Comparison of ENCODE assay signal across 8 mouse cellular contexts in the genomic region with DNA sequence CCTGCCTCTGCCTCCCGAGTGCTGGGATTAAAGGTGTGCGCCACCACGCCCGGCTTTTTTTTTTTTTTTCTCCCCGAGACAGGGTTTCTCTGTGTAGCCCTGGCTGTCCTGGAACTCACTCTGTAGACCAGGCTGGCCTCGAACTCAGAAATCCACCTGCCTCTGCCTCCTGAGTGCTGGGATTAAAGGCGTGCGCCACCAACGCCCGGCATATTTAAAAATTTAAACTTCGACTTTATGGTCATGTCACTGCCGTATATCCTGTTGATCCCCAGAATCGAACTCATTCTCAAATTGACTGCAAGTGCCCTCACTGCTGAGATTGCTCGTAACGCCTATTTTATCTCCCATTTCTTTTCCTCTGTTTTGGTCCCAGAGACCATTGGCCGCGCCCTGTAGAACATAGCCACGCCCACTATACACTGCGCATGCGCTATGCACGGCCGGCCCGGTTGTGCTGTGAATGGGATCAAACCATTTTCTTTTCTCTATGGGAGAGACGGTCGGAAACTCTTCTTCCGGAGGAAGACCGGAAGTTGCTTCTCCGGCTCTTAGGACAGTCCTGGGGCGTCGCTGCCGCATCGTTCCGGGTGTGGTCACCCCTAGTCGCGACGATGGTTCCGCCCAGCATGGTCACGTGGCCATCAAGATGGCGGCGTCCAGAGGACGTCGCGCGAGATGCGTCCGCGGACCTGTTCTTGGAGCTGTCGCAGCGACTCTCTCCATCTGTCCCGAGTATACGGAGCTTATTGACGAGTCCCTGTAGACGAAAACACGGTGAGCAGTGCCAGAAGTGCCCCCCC. TPM values are rescaled to one million over a fixed set of nuclear protein-coding genes. Genes with fewer than 3 reads are reported as not detected.
A peak's percentile ranks its signal among the peaks of the same experiment; 100 is the strongest.
DNase-seq lines count a peak whose midpoint lies in the region; ATAC-seq and TF ChIP-seq lines count a peak whose summit lies in the region.

A gene (plus strand): TSS at position 627 of the 803 bp plus-strand sequence.
A gene (plus strand): TSS at position 665 of the 803 bp plus-strand sequence.

- in situ Hi-C loops in CH12.LX (cut with MboI; ENCODE audit: low pct_ligation_motif_present, low pct_unique_long_range_greater_than_20kb, low sequenced_read_pairs) = loop anchor here (5.0 kb wide), 1 partner anchor 148 kb away; no protein-coding TSS in a partner anchor

- ATAC-seq in forebrain, embryonic 11.5 days (replicated peaks; ENCODE audit: low FRiP score) = peak; percentile 95
- peak; percentile 92 for ATAC-seq in heart, embryonic 16.5 days (replicated peaks; ENCODE audit: extremely low read depth, insufficient read depth, low FRiP score)
- peak; percentile 73 for ATAC-seq in liver, embryonic 15.5 days (ENCODE audit: insufficient read depth)
- ATAC-seq in neural tube, embryonic 12.5 days (ENCODE audit: low FRiP score, low read depth) = peak; percentile 94

- peaks cover 19% of the 10 kb centered on the region for H3K79me2 ChIP-seq in CH12.LX (replicated peaks; ENCODE audit: control insufficient read depth, extremely low read depth, insufficient read depth, poor library complexity, severe bottlenecking)

- peak within 1 kb of the TSS; percentile 84 for H3K9ac ChIP-seq in CH12.LX (ENCODE audit: insufficient read depth, low read depth)
- H3K9ac ChIP-seq in forebrain, embryonic 11.5 days (ENCODE audit: low read length) = peak within 1 kb of the TSS; percentile 79
- peak within 1 kb of the TSS; percentile 82 for H3K9ac ChIP-seq in heart, embryonic 16.5 days (ENCODE audit: low read length)
- H3K9ac ChIP-seq in liver, embryonic 15.5 days = peak within 1 kb of the TSS; percentile 75
- H3K9ac ChIP-seq in neural tube, embryonic 12.5 days = peak within 1 kb of the TSS; percentile 73

- peak; percentile 98 for TF ChIP-seq POLR2A in CH12.LX (IDR thresholded peaks at IDR 0.05; ENCODE audit: low read depth, low read length)

- no peak for TF ChIP-seq RAD21 in CH12.LX (IDR thresholded peaks at IDR 0.05; ENCODE audit: low read depth, low read length)

- peak within 1 kb of the TSS; percentile 64 for H3K4me2 ChIP-seq in CH12.LX (ENCODE audit: insufficient read depth, low read depth, poor library complexity, severe bottlenecking)
- H3K4me2 ChIP-seq in forebrain, embryonic 11.5 days (ENCODE audit: low read depth, low read length, severe bottlenecking) = peak within 1 kb of the TSS; percentile 94
- H3K4me2 ChIP-seq in heart, embryonic 16.5 days (ENCODE audit: low read depth, low read length) = peak within 1 kb of the TSS; percentile 69
- H3K4me2 ChIP-seq in liver, embryonic 15.5 days = peak within 1 kb of the TSS; percentile 91
- peak within 1 kb of the TSS; percentile 95 for H3K4me2 ChIP-seq in neural tube, embryonic 12.5 days (replicated peaks)

- H3K4me3 ChIP-seq in CH12.LX (replicated peaks in 1 of 3; ENCODE audit: low read depth in 2 of 3, low read length in 2 of 3, poor library complexity in 1 of 3) = peak within 1 kb of the TSS; percentile 82 to 96 (median 87)
- H3K4me3 ChIP-seq in forebrain, embryonic 11.5 days (ENCODE audit: low read depth, low read length) = peak within 1 kb of the TSS; percentile 90
- H3K4me3 ChIP-seq in heart, embryonic 16.5 days (ENCODE audit: low read length) = peak within 1 kb of the TSS; percentile 82
- peak within 1 kb of the TSS; percentile 76 for H3K4me3 ChIP-seq in liver, embryonic 15.5 days (replicated peaks)
- peak within 1 kb of the TSS; percentile 74 for H3K4me3 ChIP-seq in neural tube, embryonic 12.5 days

- H3K36me3 ChIP-seq in CH12.LX (replicated peaks in 1 of 2; ENCODE audit: control insufficient read depth in 1 of 2, insufficient read depth in 1 of 2, low read length in 1 of 2) = peaks cover 33 to 35% of the 10 kb centered on the region in 2 experiments
- peaks cover 2% of the 10 kb centered on the region; the same call in 1 of the 2 replicates for H3K36me3 ChIP-seq in forebrain, embryonic 11.5 days (ENCODE audit: control insufficient read depth, insufficient read depth, low read length)
- peaks cover 25% of the 10 kb centered on the region for H3K36me3 ChIP-seq in heart, embryonic 16.5 days (ENCODE audit: control insufficient read depth, insufficient read depth)
- H3K36me3 ChIP-seq in liver, embryonic 15.5 days (replicated peaks) = peaks cover 29% of the 10 kb centered on the region
- peaks cover 30% of the 10 kb centered on the region for H3K36me3 ChIP-seq in neural tube, embryonic 12.5 days

- H3K27ac ChIP-seq in CH12.LX (ENCODE audit: insufficient read depth, low read depth) = peak within 1 kb of the TSS; percentile 49; the same call in 1 of the 2 replicates
- H3K27ac ChIP-seq in forebrain, embryonic 11.5 days (ENCODE audit: low read depth, low read length) = peak within 1 kb of the TSS; percentile 64
- H3K27ac ChIP-seq in heart, embryonic 16.5 days (ENCODE audit: low read length) = peak within 1 kb of the TSS; percentile 83
- peak within 1 kb of the TSS; percentile 99 for H3K27ac ChIP-seq in liver, embryonic 15.5 days (replicated peaks)
- peak within 1 kb of the TSS; percentile 51; the same call in 1 of the 2 replicates for H3K27ac ChIP-seq in neural tube, embryonic 12.5 days

- no peak for TF ChIP-seq CTCF in CH12.LX (conservative IDR thresholded peaks at IDR 0.05 in 1 of 2, IDR thresholded peaks at IDR 0.05 in 1 of 2; ENCODE audit: low read depth in 2 of 2, low read length in 2 of 2)

- DNase-seq in CH12.LX (ENCODE audit: extremely low read depth) = peak; percentile 99
- peak; percentile 98 for DNase-seq in c-Kit-positive CD71-positive TER-119-negative erythroid progenitor cells, embryonic 14.5 days (ENCODE audit: low read depth)
- DNase-seq in forebrain, embryonic 11.5 days (ENCODE audit: low spot score) = peak; percentile 97
- peak; percentile 99 to 100 for DNase-seq in kidney, postnatal 36 days
- DNase-seq in telencephalon, adult 2 months (ENCODE audit: low read depth, low spot score) = peak; percentile 99

- peaks cover 6 to 23% of the 10 kb centered on the region in 2 experiments for H3K4me1 ChIP-seq in CH12.LX (ENCODE audit: control insufficient read depth in 1 of 2, insufficient read depth in 2 of 2)
- H3K4me1 ChIP-seq in forebrain, embryonic 11.5 days (replicated peaks; ENCODE audit: control insufficient read depth, insufficient read depth, low read length) = peaks cover 7% of the 10 kb centered on the region
- peaks cover 18% of the 10 kb centered on the region for H3K4me1 ChIP-seq in heart, embryonic 16.5 days (ENCODE audit: control insufficient read depth, insufficient read depth, low read length)
- H3K4me1 ChIP-seq in liver, embryonic 15.5 days (replicated peaks) = peaks cover 82% of the 10 kb centered on the region
- peaks cover 16% of the 10 kb centered on the region for H3K4me1 ChIP-seq in neural tube, embryonic 12.5 days

- dilution Hi-C loops in CH12.LX (cut with MboI; ENCODE audit: extremely low pct_ligation_motif_present, extremely low pct_unique_long_range_greater_than_20kb, low sequenced_read_pairs) = no loop called here

- no peaks in the 10 kb centered on the region for H3K9me3 ChIP-seq in CH12.LX (replicated peaks; ENCODE audit: low read length)
- H3K9me3 ChIP-seq in forebrain, embryonic 11.5 days (ENCODE audit: control insufficient read depth, low read length) = no peaks in the 10 kb centered on the region
- no peaks in the 10 kb centered on the region for H3K9me3 ChIP-seq in heart, embryonic 16.5 days (replicated peaks; ENCODE audit: control insufficient read depth, low read length)
- H3K9me3 ChIP-seq in liver, embryonic 15.5 days (replicated peaks) = no peaks in the 10 kb centered on the region
- H3K9me3 ChIP-seq in neural tube, embryonic 12.5 days = no peaks in the 10 kb centered on the region

- no peak for TF ChIP-seq EP300 in CH12.LX (IDR thresholded peaks at IDR 0.05; ENCODE audit: low read length)

- WGBS in forebrain, embryonic 11.5 days = 5% methylated on average over 50 of the region's 54 CpGs
- WGBS in heart, embryonic 16.5 days = 4% methylated on average over 51 of the region's 54 CpGs
- WGBS in liver, embryonic 15.5 days (ENCODE audit: insufficient replicate concordance) = 7% methylated on average over 54 of the region's 54 CpGs
- 10% methylated on average over 54 of the region's 54 CpGs for WGBS in neural tube, embryonic 12.5 days

- H3K27me3 ChIP-seq in CH12.LX (replicated peaks) = no peaks in the 10 kb centered on the region
- H3K27me3 ChIP-seq in forebrain, embryonic 11.5 days (ENCODE audit: control insufficient read depth, insufficient read depth, low read length) = no peaks in the 10 kb centered on the region
- H3K27me3 ChIP-seq in heart, embryonic 16.5 days (ENCODE audit: control insufficient read depth, insufficient read depth, low read length) = no peaks in the 10 kb centered on the region
- no peaks in the 10 kb centered on the region for H3K27me3 ChIP-seq in liver, embryonic 15.5 days
- no peaks in the 10 kb centered on the region for H3K27me3 ChIP-seq in neural tube, embryonic 12.5 days (replicated peaks)

TF ChIP-seq in CH12.LX, 34 proteins besides CTCF, POLR2A, EP300 and RAD21 (continues in another document):
- TF ChIP-seq MEF2A (IDR thresholded peaks at IDR 0.05; ENCODE audit: borderline replicate concordance, low read depth, low read length) (peak; percentile 34; the same call in 1 of the 2 replicates), ELF1 (IDR thresholded peaks at IDR 0.05; ENCODE audit: low read depth, low read length) (peak; percentile 95), NRF1 (IDR thresholded peaks at IDR 0.05; ENCODE audit: low read depth, low read length) (peak; percentile 100), MAZ (IDR thresholded peaks at IDR 0.05; ENCODE audit: low read depth, low read length) (no peak), JUND (conservative IDR thresholded peaks at IDR 0.05; ENCODE audit: low read depth, low read length) (no peak), IRF4 (IDR thresholded peaks at IDR 0.05; ENCODE audit: low read depth, low read length) (0 out of 2 replicates have a peak, but pooled peaks have one; percentile 52)

RNA-seq across cellular contexts. Expression of the first gene that starts in this region (rescaled TPM):
- total RNA-seq in CH12.LX (2012; rRNA removed) (131 and 143 TPM in 2 replicates), CH12.LX (2014; rRNA removed) (81.7 and 83.0 TPM in 2 replicates)
- polyA plus RNA-seq in CH12.LX (2012; ENCODE audit: insufficient read length, low read depth) = 78.2 and 93.5 TPM in 2 replicates
- 61.0 and 66.3 TPM in 2 replicates for polyA plus RNA-seq in forebrain, embryonic 11.5 days (2014; fragmentation: Nextera tagmentation; extraction: Ambion mirVana)
- 83.4 and 86.2 TPM in 2 replicates for polyA plus RNA-seq in heart, embryonic 16.5 days (2015; fragmentation: Nextera tagmentation; extraction: Ambion mirVana)
- polyA plus RNA-seq in liver, embryonic 15.5 days (2015; fragmentation: Nextera tagmentation; extraction: Ambion mirVana) = 50.9 and 56.2 TPM in 2 replicates
- 75.6 and 77.9 TPM in 2 replicates for polyA plus RNA-seq in neural tube, embryonic 12.5 days (2016; fragmentation: Nextera tagmentation; extraction: Ambion mirVana)

RNA-seq across cellular contexts. Expression of the second gene that starts in this region (rescaled TPM):
- total RNA-seq in CH12.LX (2012; rRNA removed) = 1.2 and 1.5 TPM in 2 replicates
- 0.96 and 1.0 TPM in 2 replicates for total RNA-seq in CH12.LX (2014; rRNA removed)
- 3.2 and 3.4 TPM in 2 replicates for polyA plus RNA-seq in CH12.LX (2012; ENCODE audit: insufficient read length, low read depth)
- 3.0 and 3.5 TPM in 2 replicates for polyA plus RNA-seq in forebrain, embryonic 11.5 days (2014; fragmentation: Nextera tagmentation; extraction: Ambion mirVana)
- 2.1 and 2.6 TPM in 2 replicates for polyA plus RNA-seq in heart, embryonic 16.5 days (2015; fragmentation: Nextera tagmentation; extraction: Ambion mirVana)
- polyA plus RNA-seq in liver, embryonic 15.5 days (2015; fragmentation: Nextera tagmentation; extraction: Ambion mirVana) = 0.75 and 0.88 TPM in 2 replicates
- 5.0 and 5.3 TPM in 2 replicates for polyA plus RNA-seq in neural tube, embryonic 12.5 days (2016; fragmentation: Nextera tagmentation; extraction: Ambion mirVana)

Comparison
In these comparisons a context has a peak if more than half of its experiments do, and no peak if none do; other contexts are left out.
1. Peak in every context shown above with its lines: DNase-seq, ATAC-seq, H3K4me3 ChIP-seq and H3K27ac ChIP-seq.
2. H3K27ac ChIP-seq: peak in every context shown above with its lines; median percentile 99 in liver, embryonic 15.5 days; 83 in heart, embryonic 16.5 days; 64 in forebrain, embryonic 11.5 days; 51 in neural tube, embryonic 12.5 days; 49 in CH12.LX.